Mouse (Mus musculus) C2C12 (cell line): ENCODE data around the gene Ldhd. TPM values are rescaled to one million over a fixed set of nuclear protein-coding genes. Genes with fewer than 3 reads are reported as not detected.
A peak's percentile ranks its signal among the peaks of the same experiment; 100 is the strongest.

ENCODE experiments used
- H3K27me3 ChIP-seq: one replicate; pipeline ENCODE4 v1.6.1; 2011; ENCODE audit not compliant: control insufficient read depth, insufficient read depth, insufficient read length
- H3K36me3 ChIP-seq: one replicate; pipeline ENCODE4 v1.6.1; 2011; ENCODE audit not compliant: control insufficient read depth, insufficient read depth
- H3K4me3 ChIP-seq: one replicate; pipeline ENCODE4 v1.5.1; 2011; ENCODE audit warnings: mild to moderate bottlenecking, control low read depth; ENCODE audit not compliant: poor library complexity, insufficient read depth, severe bottlenecking
- H3K79me2 ChIP-seq: one replicate; pipeline ENCODE4 v1.6.1; 2011; ENCODE audit not compliant: control insufficient read depth, insufficient read depth
- H3K79me3 ChIP-seq: one replicate; pipeline ENCODE4 v1.6.1; 2011; ENCODE audit warnings: low read depth, control low read depth
- H3ac ChIP-seq: one replicate; pipeline ENCODE3; 2011; ENCODE audit warnings: low read depth; ENCODE audit not compliant: control insufficient read depth, insufficient read length
- CEBPB ChIP-seq: IDR thresholded peaks from one replicate; pipeline ENCODE4 v1.6.1; 2011; ENCODE audit warnings: low read depth, mild to moderate bottlenecking, control low read depth, moderate library complexity
- CTCF ChIP-seq: IDR thresholded peaks from one replicate; pipeline ENCODE4 v1.5.1; 2011; ENCODE audit not compliant: control insufficient read depth, insufficient read depth, insufficient read length
- FOSL1 ChIP-seq: IDR thresholded peaks from one replicate; pipeline ENCODE4 v1.8.0; 2011; ENCODE audit warnings: mild to moderate bottlenecking, low read length; ENCODE audit not compliant: poor library complexity, insufficient read depth, severe bottlenecking
- MAX ChIP-seq: IDR thresholded peaks from one replicate; pipeline ENCODE4 v1.6.1; 2011; ENCODE audit warnings: mild to moderate bottlenecking, control low read depth
- MYOD1 ChIP-seq: IDR thresholded peaks from one replicate; pipeline ENCODE4 v1.6.1; 2011; ENCODE audit warnings: low read depth; ENCODE audit not compliant: control insufficient read depth, insufficient read length
- MYOG ChIP-seq: IDR thresholded peaks from one replicate; pipeline ENCODE4 v1.6.1; 2011; ENCODE audit not compliant: control insufficient read depth, insufficient read length; ENCODE audit errors: extremely low read depth
- USF1 ChIP-seq: IDR thresholded peaks from one replicate; pipeline ENCODE4 v1.6.1; 2011; ENCODE audit warnings: low read depth, mild to moderate bottlenecking, control low read depth, moderate library complexity
- polyA plus RNA-seq: library from polyadenylated mRNA; unstranded; fragments of >200 nt; fragmentation: generic; extraction: Trizol; gene quantifications from one replicate; pipeline ENCODE4 v1.2.1, GENCODE M21; 2012; ENCODE audit warnings: missing spikeins

The Ldhd gene
- polyA plus RNA-seq, 1 experiment = 0.06 TPM

GRCm38 (mm10) chr8:111579318-111579717, 50.9 kb downstream of the Ldhd start:
- peaks cover 44% of the 10 kb centered on the region for H3K79me3 ChIP-seq
- no peaks in the 10 kb centered on the region for H3K27me3 ChIP-seq
- peaks cover 100% of the 10 kb centered on the region for H3K79me2 ChIP-seq
- H3K4me3 ChIP-seq = no peak overlapping the region
- peaks cover 7% of the 10 kb centered on the region for H3K36me3 ChIP-seq
- no peak overlapping the region for H3ac ChIP-seq
- TF ChIP-seq FOSL1 = no peak
- TF ChIP-seq CEBPB = no peak
- no peak for TF ChIP-seq USF1
- no peak for TF ChIP-seq MYOD1
- TF ChIP-seq MAX = no peak
- no peak for TF ChIP-seq MYOG

- H3K36me3 ChIP-seq = peaks cover 7% of the 10 kb centered on the region
Observed at GRCm38 (mm10) chr8:111577880-111578533, 52.2 kb downstream of the Ldhd start.

GRCm38 (mm10) chr8:111576501-111576900, 53.7 kb downstream of the Ldhd start:
- TF ChIP-seq MYOG (no peak), MYOD1 (no peak), MAX (no peak), FOSL1 (no peak), CEBPB (no peak), CTCF (no peak), USF1 (no peak)
- H3K79me2 ChIP-seq = peaks cover 100% of the 10 kb centered on the region
- no peaks in the 10 kb centered on the region for H3K27me3 ChIP-seq
- H3K36me3 ChIP-seq = peaks cover 4% of the 10 kb centered on the region
- no peak overlapping the region for H3ac ChIP-seq
- no peak overlapping the region for H3K4me3 ChIP-seq
- H3K79me3 ChIP-seq = peaks cover 51% of the 10 kb centered on the region

More at GRCm38 (mm10) chr8:111577880-111578533, 52.2 kb downstream of the Ldhd start:
- H3K79me2 ChIP-seq = peaks cover 100% of the 10 kb centered on the region
- no peak overlapping the region for H3K4me3 ChIP-seq
- no peaks in the 10 kb centered on the region for H3K27me3 ChIP-seq
- TF ChIP-seq FOSL1 (no peak), CEBPB (no peak), MYOD1 (no peak), USF1 (no peak), MYOG (no peak), MAX (no peak), CTCF (no peak)
- peaks cover 39% of the 10 kb centered on the region for H3K79me3 ChIP-seq
- no peak overlapping the region for H3ac ChIP-seq

GRCm38 (mm10) chr8:111575492-111575891, 54.7 kb downstream of the Ldhd start:
- TF ChIP-seq MAX (no peak), MYOD1 (peak; percentile 32)
- peaks cover 54% of the 10 kb centered on the region for H3K79me3 ChIP-seq
- peaks cover 100% of the 10 kb centered on the region for H3K79me2 ChIP-seq
- no peaks in the 10 kb centered on the region for H3K36me3 ChIP-seq
- no peak overlapping the region for H3ac ChIP-seq
- H3K4me3 ChIP-seq = no peak overlapping the region
- H3K27me3 ChIP-seq = no peaks in the 10 kb centered on the region

- no peaks in the 10 kb centered on the region for H3K36me3 ChIP-seq
- no peak overlapping the region for H3ac ChIP-seq
- TF ChIP-seq MYOD1 (no peak), CEBPB (no peak), CTCF (no peak), FOSL1 (no peak), MAX (no peak), USF1 (no peak), MYOG (no peak)
- H3K79me2 ChIP-seq = peaks cover 100% of the 10 kb centered on the region
- H3K27me3 ChIP-seq = no peaks in the 10 kb centered on the region
- H3K4me3 ChIP-seq = no peak overlapping the region
- peaks cover 60% of the 10 kb centered on the region for H3K79me3 ChIP-seq
Observed at GRCm38 (mm10) chr8:111574016-111574415, 56.2 kb downstream of the Ldhd start.

Other genes with a start within 250 kb of the Ldhd start
- gene Fa2h, start 236.6 kb downstream of the Ldhd start, polyA plus RNA-seq = 0.06 TPM
- 6.7 TPM for gene Wdr59, start 108.3 kb downstream of the Ldhd start, polyA plus RNA-seq
- gene Znrf1, start 94.3 kb downstream of the Ldhd start, polyA plus RNA-seq = 36.6 TPM
- 4.7 TPM for gene Zfp1, start 13.0 kb upstream of the Ldhd start, polyA plus RNA-seq
- 1.5 TPM for gene Ctrb1, start 60.6 kb upstream of the Ldhd start, polyA plus RNA-seq
- 136 TPM for gene Bcar1, start 113.4 kb upstream of the Ldhd start, polyA plus RNA-seq
- 58.8 TPM for gene Cfdp1, start 223.9 kb upstream of the Ldhd start, polyA plus RNA-seq
- gene Tmem170, start 246.4 kb upstream of the Ldhd start, polyA plus RNA-seq = 1.1 TPM